Mouse (Mus musculus) stomach, postnatal 0 days (tissue): Measurements from ENCODE around the gene 4833427G06Rik. TPM values are rescaled to one million over a fixed set of nuclear protein-coding genes. Genes with fewer than 3 reads are reported as not detected.

ENCODE experiments used
- ATAC-seq: fragments of 200-750 bp; cut with Nextera tagmentation; 2 replicates; pipeline ENCODE4 v1.8.0; 2017; ENCODE audit not compliant: low FRiP score, low TSS enrichment
- DNase-seq: peaks from one replicate; pipeline ENCODE4 v3.0.0-alpha.2; 2016; ENCODE audit warnings: low spot score
- H3K27ac ChIP-seq: fragments of 300-500 bp; sonication (generic); replicated peaks from 2 replicates; pipeline ENCODE4 v1.5.1; 2014; ENCODE audit warnings: mild to moderate bottlenecking, control low read depth
- H3K27me3 ChIP-seq: fragments of 300-500 bp; sonication (generic); 2 replicates; pipeline ENCODE4 v1.6.1; 2014; ENCODE audit warnings: low read length; ENCODE audit not compliant: control insufficient read depth, insufficient read depth
- H3K36me3 ChIP-seq: fragments of 300-500 bp; sonication (generic); 2 replicates; pipeline ENCODE4 v1.6.1; 2014; ENCODE audit warnings: low read length, mixed read lengths; ENCODE audit not compliant: control insufficient read depth, insufficient read depth
- H3K4me1 ChIP-seq: fragments of 300-500 bp; sonication (generic); replicated peaks from 2 replicates; pipeline ENCODE4 v1.6.1; 2014; ENCODE audit warnings: antibody characterized with exemption; ENCODE audit not compliant: control insufficient read depth, insufficient read depth
- H3K4me2 ChIP-seq: fragments of 300-500 bp; sonication (generic); replicated peaks from 2 replicates; pipeline ENCODE4 v1.6.1; 2014; ENCODE audit warnings: low read depth, mild to moderate bottlenecking, control low read depth, moderate library complexity
- H3K4me3 ChIP-seq: fragments of 300-500 bp; sonication (generic); 2 replicates; pipeline ENCODE4 v1.5.1; 2014; ENCODE audit warnings: low read depth, low read length, control low read depth
- H3K9ac ChIP-seq: fragments of 300-500 bp; sonication (generic); 2 replicates; pipeline ENCODE4 v1.6.1; 2014; ENCODE audit warnings: mild to moderate bottlenecking, low read length, control low read depth, mixed read lengths
- H3K9me3 ChIP-seq: fragments of 300-500 bp; sonication (generic); 2 replicates; pipeline ENCODE4 v1.6.1; 2016; ENCODE audit warnings: low read length; ENCODE audit not compliant: control insufficient read depth
- CTCF ChIP-seq: IDR thresholded peaks from 2 replicates; pipeline ENCODE4 v1.5.1; 2016; ENCODE audit warnings: antibody characterized with exemption, low read depth, mild to moderate bottlenecking, moderate library complexity
- EP300 ChIP-seq: optimal IDR thresholded peaks from 2 replicates; pipeline ENCODE3; 2016; ENCODE audit warnings: antibody characterized with exemption
- WGBS: fragments of 180-500 bp; shearing (Covaris S2); extraction: QIAGEN DNeasy Blood & Tissue Kit; methylation state at CpG from one replicate; pipeline ENCODE4 v1.1.7; 2014; 5-methylcytosine and 5-hydroxymethylcytosine counted together
- polyA plus RNA-seq: library from polyadenylated mRNA; unstranded; fragments of >200 nt; fragmentation: Nextera tagmentation; extraction: Ambion mirVana; gene quantifications from 2 replicates; pipeline ENCODE4 v1.2.1, GENCODE M21; 2015

Gene 4833427G06Rik
- polyA plus RNA-seq, 1 experiment from 2014 or later: not detected

GRCm38 (mm10) chr9:51056360-51057324 is 45.2 kb downstream of the 4833427G06Rik start:
- Histone ChIP-seq H3K4me3 (no peak overlapping the region), H3K36me3 (no peaks in the 10 kb centered on the region), H3K27ac (no peak overlapping the region), H3K27me3 (no peaks in the 10 kb centered on the region), H3K4me2 (no peak overlapping the region), H3K9me3 (no peaks in the 10 kb centered on the region), H3K9ac (no peak overlapping the region), H3K4me1 (no peaks in the 10 kb centered on the region)
- 68% methylated on average over 3 of the region's 3 CpGs for WGBS
- no peak for ATAC-seq
- DNase-seq: no peak
- TF ChIP-seq EP300 (no peak), CTCF (no peak)

GRCm38 (mm10) chr9:51052180-51052579 is 49.7 kb downstream of the 4833427G06Rik start:
- Histone ChIP-seq H3K9me3 (no peaks in the 10 kb centered on the region), H3K9ac (no peak overlapping the region), H3K4me2 (no peak overlapping the region), H3K4me3 (no peak overlapping the region), H3K27me3 (no peaks in the 10 kb centered on the region), H3K36me3 (no peaks in the 10 kb centered on the region), H3K27ac (no peak overlapping the region), H3K4me1 (no peaks in the 10 kb centered on the region)
- ATAC-seq (no peak), DNase-seq (no peak)
- 54% methylated on average over 3 of the region's 3 CpGs for WGBS
- TF ChIP-seq CTCF: peak; percentile 69
- no peak for TF ChIP-seq EP300

- H3K9ac ChIP-seq: no peak overlapping the region
- H3K4me2 ChIP-seq: no peak overlapping the region
- no peak overlapping the region for H3K4me3 ChIP-seq
- TF ChIP-seq CTCF (no peak), EP300 (no peak)
- no peaks in the 10 kb centered on the region for H3K27me3 ChIP-seq
- H3K4me1 ChIP-seq: no peaks in the 10 kb centered on the region
- H3K27ac ChIP-seq: no peak overlapping the region
- H3K9me3 ChIP-seq: no peaks in the 10 kb centered on the region
- DNase-seq (no peak), ATAC-seq (no peak)
- WGBS: 70% methylated on average over 6 of the region's 6 CpGs
- H3K36me3 ChIP-seq: no peaks in the 10 kb centered on the region
These were observed 59.7 kb downstream of the 4833427G06Rik start for GRCm38 (mm10) chr9:51042136-51042535.

- Histone ChIP-seq H3K27me3 (no peaks in the 10 kb centered on the region), H3K9me3 (no peaks in the 10 kb centered on the region), H3K27ac (no peak overlapping the region), H3K4me3 (no peak overlapping the region), H3K4me1 (no peaks in the 10 kb centered on the region), H3K4me2 (no peak overlapping the region), H3K36me3 (no peaks in the 10 kb centered on the region), H3K9ac (no peak overlapping the region)
- ATAC-seq: no peak
- 78% methylated on average over 7 of the region's 7 CpGs for WGBS
- no peak for DNase-seq
- no peak for TF ChIP-seq CTCF
- no peak for TF ChIP-seq EP300
These were observed 60.3 kb downstream of the 4833427G06Rik start for GRCm38 (mm10) chr9:51041491-51041980.

GRCm38 (mm10) chr9:51032785-51033529 is 68.9 kb downstream of the 4833427G06Rik start:
- Histone ChIP-seq H3K27me3 (no peaks in the 10 kb centered on the region), H3K27ac (no peak overlapping the region), H3K36me3 (no peaks in the 10 kb centered on the region), H3K4me3 (no peak overlapping the region), H3K9me3 (no peaks in the 10 kb centered on the region), H3K4me2 (no peak overlapping the region), H3K9ac (no peak overlapping the region), H3K4me1 (no peaks in the 10 kb centered on the region)
- DNase-seq (no peak), ATAC-seq (no peak)
- WGBS: 66% methylated on average over 3 of the region's 3 CpGs
- no peak for TF ChIP-seq CTCF
- TF ChIP-seq EP300: no peak
